Mouse (Mus musculus): ENCODE measurements around the gene 9530068E07Rik.
"Not testable (repeated sequence)": the region's sequence is repeated elsewhere in the genome, so short reads cannot be mapped to it uniquely, and the experiment has no call there.

Gene 9530068E07Rik

GRCm38 (mm10) chr11:52373841-52374240, 22.4 kb upstream of the 9530068E07Rik start:
- no peak for DNase-seq (ENCODE audit: low spot score in 2 of 2)

GRCm38 (mm10) chr11:52374340-52374739, 21.9 kb upstream of the 9530068E07Rik start:
- DNase-seq (ENCODE audit: low spot score in 2 of 2), result no peak

GRCm38 (mm10) chr11:52377579-52377978, 18.6 kb upstream of the 9530068E07Rik start:
- DNase-seq (ENCODE audit: low spot score in 2 of 2), result no peak

GRCm38 (mm10) chr11:52379241-52379640, 17.0 kb upstream of the 9530068E07Rik start:
- DNase-seq (ENCODE audit: low spot score in 2 of 2), result no peak

GRCm38 (mm10) chr11:52383741-52384140, 12.5 kb upstream of the 9530068E07Rik start:
- DNase-seq (ENCODE audit: low spot score in 2 of 2), result no peak

GRCm38 (mm10) chr11:52384667-52385066, 11.6 kb upstream of the 9530068E07Rik start:
- no peak for DNase-seq (ENCODE audit: low spot score in 2 of 2)

- DNase-seq (ENCODE audit: low spot score in 2 of 2), result no peak
Measured at GRCm38 (mm10) chr11:52386892-52387291, 9.3 kb upstream of the 9530068E07Rik start.

- DNase-seq (ENCODE audit: low spot score in 2 of 2), result no peak
Measured at GRCm38 (mm10) chr11:52388150-52388549, 8.1 kb upstream of the 9530068E07Rik start.

GRCm38 (mm10) chr11:52388979-52389378, 7.2 kb upstream of the 9530068E07Rik start:
- not testable (repeated sequence) for DNase-seq (ENCODE audit: low spot score in 2 of 2)

- DNase-seq (ENCODE audit: low spot score in 2 of 2), result no peak
Measured at GRCm38 (mm10) chr11:52389933-52390332, 6.3 kb upstream of the 9530068E07Rik start.

- DNase-seq (ENCODE audit: low spot score in 2 of 2), result no peak
Measured at GRCm38 (mm10) chr11:52394494-52394893, 1.7 kb upstream of the 9530068E07Rik start.

- no peak for DNase-seq (ENCODE audit: low spot score in 2 of 2)
Measured at GRCm38 (mm10) chr11:52395343-52395742, 885 bp upstream of the 9530068E07Rik start.

- DNase-seq (ENCODE audit: low spot score in 2 of 2), result no peak
Measured at GRCm38 (mm10) chr11:52396597-52397188, 465 bp downstream of the 9530068E07Rik start.

- no peak for DNase-seq (ENCODE audit: low spot score in 2 of 2)
Measured at GRCm38 (mm10) chr11:52397385-52397987, 1.3 kb downstream of the 9530068E07Rik start.

GRCm38 (mm10) chr11:52401476-52401875, 5.2 kb downstream of the 9530068E07Rik start:
- DNase-seq (ENCODE audit: low spot score in 2 of 2), result no peak

- DNase-seq (ENCODE audit: low spot score in 2 of 2), result no peak
Measured at GRCm38 (mm10) chr11:52402566-52402965, 6.3 kb downstream of the 9530068E07Rik start.

- no peak for DNase-seq (ENCODE audit: low spot score in 2 of 2)
Measured at GRCm38 (mm10) chr11:52404209-52404608, 8.0 kb downstream of the 9530068E07Rik start.

- DNase-seq (ENCODE audit: low spot score in 2 of 2), result no peak
Measured at GRCm38 (mm10) chr11:52405196-52405688, 9.0 kb downstream of the 9530068E07Rik start.

- DNase-seq (ENCODE audit: low spot score in 2 of 2), result no peak
Measured at GRCm38 (mm10) chr11:52409316-52409715, 13.1 kb downstream of the 9530068E07Rik start.

- DNase-seq (ENCODE audit: low spot score in 2 of 2), result no peak
Measured at GRCm38 (mm10) chr11:52418358-52418757, 22.1 kb downstream of the 9530068E07Rik start.

GRCm38 (mm10) chr11:52419246-52419645, 23.0 kb downstream of the 9530068E07Rik start:
- DNase-seq (ENCODE audit: low spot score in 2 of 2), result no peak

GRCm38 (mm10) chr11:52419861-52420260, 23.6 kb downstream of the 9530068E07Rik start:
- no peak for DNase-seq (ENCODE audit: low spot score in 2 of 2)

GRCm38 (mm10) chr11:52420296-52421052, 24.2 kb downstream of the 9530068E07Rik start:
- no peak for DNase-seq (ENCODE audit: low spot score in 2 of 2)

Data from left cerebral cortex, adult 9 months (tissue).